Mouse (Mus musculus) bone marrow, adult 2 months (tissue): ENCODE results near the gene Pde4a. TPM values are rescaled to one million over a fixed set of nuclear protein-coding genes. Genes with fewer than 3 reads are reported as not detected.

Source experiments
- H3K27ac ChIP-seq: fragments of 200-500 bp; 2 replicates; pipeline ENCODE4 v1.5.1; 2012; ENCODE audit warnings: low read depth, mild to moderate bottlenecking, control low read depth, inconsistent platforms, low read length; ENCODE audit not compliant: control insufficient read depth, poor library complexity, insufficient read depth
- H3K4me1 ChIP-seq: fragments of 200-500 bp; 2 replicates; pipeline ENCODE4 v1.6.1; 2011; ENCODE audit warnings: low read length; ENCODE audit not compliant: control insufficient read depth, insufficient read depth
- H3K4me3 ChIP-seq: fragments of 200-500 bp; replicated peaks from 2 replicates; pipeline ENCODE3; 2011; ENCODE audit warnings: mild to moderate bottlenecking, low read depth, low read length, control low read depth; ENCODE audit not compliant: control insufficient read depth
- CTCF ChIP-seq: fragments of 200-500 bp; IDR thresholded peaks from 2 replicates; pipeline ENCODE4 v1.5.1; 2011; ENCODE audit warnings: low read length, control low read depth; ENCODE audit not compliant: control insufficient read depth, insufficient read depth
- POLR2A ChIP-seq: fragments of 200-500 bp; IDR thresholded peaks from 2 replicates; pipeline ENCODE4 v1.6.1; 2011; ENCODE audit warnings: low read depth, mild to moderate bottlenecking, control low read depth, low read length, borderline replicate concordance; ENCODE audit not compliant: control insufficient read depth
- WGBS: fragments of 180-500 bp; shearing (Covaris S2); methylation state at CpG from one replicate; pipeline ENCODE4 v1.1.7; 2018; 5-methylcytosine and 5-hydroxymethylcytosine counted together
- polyA plus RNA-seq: library from polyadenylated mRNA; stranded (reverse); fragments of >200 nt; gene quantifications from 2 replicates; pipeline ENCODE4 v1.2.4, GENCODE M21; 2011; ENCODE audit warnings: low replicate concordance; ENCODE audit not compliant: missing spikeins, insufficient read depth, insufficient read length

Pde4a gene
- polyA plus RNA-seq, 1 experiment, result 7.9 TPM

DNA sequence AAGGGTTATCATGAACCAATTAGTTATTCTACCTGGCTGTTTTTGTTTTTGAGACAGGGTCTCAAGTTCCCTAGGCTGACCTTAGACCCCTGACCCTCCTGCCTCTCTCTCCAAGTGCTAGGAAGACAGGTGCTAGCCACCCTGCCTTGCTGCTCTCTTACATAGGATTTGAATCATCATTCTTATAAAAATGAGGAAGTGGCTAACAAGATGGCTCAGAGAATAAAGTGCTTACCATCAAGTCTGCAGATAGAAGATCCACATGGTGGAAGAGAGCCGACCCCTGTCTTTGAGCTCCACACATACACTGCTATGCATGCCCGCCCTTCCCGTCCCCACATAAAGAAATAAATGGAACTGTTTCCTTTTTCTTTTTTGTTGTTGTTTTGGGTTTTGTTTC lies 10.7 kb upstream of the Pde4a start:
- H3K27ac ChIP-seq, result no peak overlapping the region
- peaks cover 2% of the 10 kb centered on the region for H3K4me1 ChIP-seq
- 53% methylated on average over 3 of the region's 3 CpGs for WGBS
- no peak for TF ChIP-seq POLR2A
- no peak overlapping the region for H3K4me3 ChIP-seq

- Histone ChIP-seq H3K4me1 (no peaks in the 10 kb centered on the region; the same call in 1 of the 2 replicates), H3K4me3 (peak overlapping the region; percentile 57), H3K27ac (no peak overlapping the region; the same call in 1 of the 2 replicates)
- WGBS, result under 1% methylated on average over 52 of the region's 52 CpGs
- TF ChIP-seq CTCF (peak; percentile 92), POLR2A (no peak; the same call in 1 of the 2 replicates)
Measured at GRCm38 (mm10) chr9:21161209-21161909, 4.2 kb upstream of the Pde4a start.

DNA sequence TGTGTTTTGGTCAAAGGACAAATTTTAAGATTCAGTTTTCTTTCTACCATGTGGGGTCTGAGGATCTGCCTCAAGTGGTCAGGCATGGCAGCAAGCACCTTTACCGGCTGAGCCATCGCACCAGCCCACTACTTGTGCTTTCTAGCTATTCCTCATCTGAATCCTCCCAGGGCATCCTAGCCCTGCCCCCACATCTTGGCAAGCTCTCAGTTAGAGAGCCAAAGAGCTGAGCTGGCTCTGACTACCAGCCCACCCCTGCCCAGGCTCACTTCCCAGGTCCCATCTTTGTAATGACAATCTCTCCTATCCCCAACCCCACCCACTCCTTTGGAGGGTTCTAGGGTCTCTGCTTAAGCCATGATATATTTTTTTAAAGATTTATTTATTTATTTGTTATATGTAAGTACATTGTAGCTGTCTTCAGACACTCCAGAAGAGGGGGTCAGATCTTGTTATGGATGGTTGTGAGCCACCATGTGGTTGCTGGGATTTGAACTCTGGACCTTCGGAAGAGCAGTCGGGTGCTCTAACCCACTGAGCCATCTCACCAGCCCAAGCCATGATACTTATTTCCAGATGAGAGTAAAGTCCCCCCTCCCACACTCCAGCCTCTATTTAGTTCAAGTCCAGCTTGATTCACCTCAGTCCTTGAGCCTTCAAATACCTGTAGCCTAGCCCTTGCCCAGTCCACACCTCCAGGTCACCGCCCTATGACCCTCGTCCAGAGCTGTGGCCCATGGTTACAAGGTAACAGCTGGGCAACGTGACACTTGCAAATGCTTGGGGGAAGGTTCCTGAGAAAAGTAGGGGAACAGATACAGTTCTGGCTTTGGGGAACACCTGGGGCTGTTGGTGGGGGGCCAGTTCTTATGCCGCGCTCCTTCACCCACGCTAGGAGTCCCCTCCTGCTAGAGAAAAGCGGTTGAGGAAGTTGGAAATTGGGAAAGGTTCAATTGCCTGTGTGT lies 2.1 kb upstream of the Pde4a start:
- TF ChIP-seq CTCF (no peak), POLR2A (no peak)
- Histone ChIP-seq H3K4me1 (peaks cover 1% of the 10 kb centered on the region), H3K27ac (no peak overlapping the region), H3K4me3 (no peak overlapping the region)
- 51% methylated on average over 11 of the region's 11 CpGs for WGBS

DNA sequence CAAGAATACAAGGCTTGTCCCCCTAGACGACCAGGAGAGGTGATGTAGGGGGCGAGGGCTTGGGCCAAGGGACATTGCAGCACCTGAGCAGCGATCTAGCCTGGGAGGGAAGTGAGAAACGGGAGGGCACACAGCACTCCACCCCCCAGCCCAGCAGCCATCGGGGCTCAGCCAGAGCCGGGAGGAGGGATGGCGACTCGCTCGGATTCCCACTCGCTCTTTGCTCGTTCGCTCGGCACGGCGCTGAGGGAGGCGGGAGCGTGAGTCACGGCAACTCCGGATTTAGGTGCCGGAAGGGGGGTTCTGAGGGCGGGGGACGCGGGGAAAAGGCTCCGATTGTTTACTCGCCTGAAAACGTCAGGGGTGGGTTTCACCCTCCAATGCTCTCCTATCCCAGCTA lies 1.4 kb upstream of the Pde4a start:
- Histone ChIP-seq H3K4me1 (peaks cover 3% of the 10 kb centered on the region), H3K27ac (no peak overlapping the region), H3K4me3 (no peak overlapping the region)
- WGBS, result 3% methylated on average over 26 of the region's 26 CpGs
- no peak for TF ChIP-seq CTCF
- 0 out of 2 replicates have a peak, but pooled peaks have one; percentile 10 for TF ChIP-seq POLR2A

GRCm38 (mm10) chr9:21165952-21166451 lies 488 bp downstream of the Pde4a start:
- Histone ChIP-seq H3K27ac (no peak overlapping the region), H3K4me1 (peaks cover 3% of the 10 kb centered on the region), H3K4me3 (no peak overlapping the region)
- WGBS, result 2% methylated on average over 47 of the region's 47 CpGs
- TF ChIP-seq CTCF, result no peak
- no peak for TF ChIP-seq POLR2A

DNA sequence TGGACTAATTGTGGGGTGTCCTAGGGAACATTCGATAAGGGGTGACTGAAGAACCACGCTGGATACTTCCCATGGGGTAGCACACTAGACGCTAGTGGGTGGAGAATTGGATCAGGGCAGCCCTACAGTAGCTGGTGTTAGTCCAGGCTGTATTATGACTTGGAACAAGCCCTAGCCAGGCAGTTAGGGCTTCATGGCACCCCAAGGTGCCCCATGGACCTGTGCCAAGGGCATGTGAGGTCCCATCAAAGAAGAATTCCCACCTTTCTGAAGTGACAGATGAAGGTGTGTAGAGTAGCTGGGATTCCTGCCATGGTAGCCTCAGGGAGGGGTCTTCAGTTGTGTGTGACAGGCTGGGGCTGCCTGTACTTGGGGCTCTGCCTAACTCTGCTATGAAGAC lies 1.0 kb downstream of the Pde4a start:
- TF ChIP-seq CTCF, result no peak
- no peak for TF ChIP-seq POLR2A
- H3K4me3 ChIP-seq, result no peak overlapping the region
- no peak overlapping the region; the same call in 1 of the 2 replicates for H3K27ac ChIP-seq
- 29% methylated on average over 3 of the region's 3 CpGs for WGBS
- H3K4me1 ChIP-seq, result peaks cover 3% of the 10 kb centered on the region

DNA sequence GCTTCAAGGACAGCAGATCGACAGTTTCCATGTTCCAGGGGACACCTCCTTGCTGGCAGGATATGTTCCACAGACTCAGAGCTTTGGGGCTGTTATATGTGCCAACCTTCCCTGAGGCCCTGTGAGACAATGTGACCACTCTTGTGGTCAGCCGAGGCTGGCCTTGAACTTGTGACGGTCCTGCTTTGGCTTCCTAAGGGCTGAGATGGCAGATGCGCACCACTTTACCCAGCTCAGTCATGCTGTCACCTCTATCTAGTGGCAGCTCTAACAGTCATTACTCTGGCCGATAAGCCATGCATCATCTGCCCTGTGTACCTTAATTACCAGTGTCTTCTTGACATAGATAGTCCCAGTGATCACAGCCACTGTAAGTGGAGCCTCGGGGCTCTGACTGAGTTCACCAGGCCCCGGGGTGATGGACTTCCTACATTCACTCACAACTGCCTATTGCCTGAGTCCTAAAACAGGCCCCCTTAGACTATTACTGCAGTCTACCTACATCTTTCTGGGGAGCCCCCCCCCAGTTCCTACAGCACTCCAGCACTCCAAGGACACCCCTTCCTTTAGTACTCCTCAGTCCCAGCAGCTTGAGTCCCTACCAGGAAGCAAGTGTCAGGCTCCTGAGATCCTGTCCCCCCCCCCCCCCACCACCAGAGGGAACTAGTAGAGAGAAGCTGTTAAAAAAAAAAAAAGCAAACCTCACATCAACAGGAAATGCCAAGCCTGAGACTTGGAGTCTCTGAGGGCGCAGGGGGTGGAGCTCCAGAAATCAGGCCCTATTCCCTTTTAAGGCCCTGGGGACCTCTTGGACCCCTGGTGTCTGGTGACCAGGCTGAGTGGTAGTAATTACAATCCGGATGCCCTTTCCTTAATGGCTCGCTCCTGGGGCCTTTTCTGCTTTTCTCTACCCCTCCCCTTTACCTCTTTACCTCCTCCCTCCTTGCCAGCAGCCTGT lies 1.9 kb downstream of the Pde4a start:
- 28% methylated on average over 10 of the region's 10 CpGs for WGBS
- TF ChIP-seq POLR2A (no peak), CTCF (no peak)
- Histone ChIP-seq H3K4me3 (peak overlapping the region; percentile 57), H3K4me1 (peaks cover 3% of the 10 kb centered on the region), H3K27ac (peak overlapping the region; percentile 72)
